Mouse (Mus musculus): ENCODE results near the gene Nkapl. TPM values are rescaled to one million over a fixed set of nuclear protein-coding genes. Genes with fewer than 3 reads are reported as not detected.

Nkapl gene
- polyA plus RNA-seq, 1 experiment from 2014 or later, result 3.3 TPM

- ATAC-seq (ENCODE audit: low FRiP score), result no peak
- 66% methylated on average over 6 of the region's 6 CpGs for WGBS
- no peak overlapping the region for H3K4me2 ChIP-seq
Measured at GRCm38 (mm10) chr13:21418865-21419264, 49.4 kb downstream of the Nkapl start.

DNA sequence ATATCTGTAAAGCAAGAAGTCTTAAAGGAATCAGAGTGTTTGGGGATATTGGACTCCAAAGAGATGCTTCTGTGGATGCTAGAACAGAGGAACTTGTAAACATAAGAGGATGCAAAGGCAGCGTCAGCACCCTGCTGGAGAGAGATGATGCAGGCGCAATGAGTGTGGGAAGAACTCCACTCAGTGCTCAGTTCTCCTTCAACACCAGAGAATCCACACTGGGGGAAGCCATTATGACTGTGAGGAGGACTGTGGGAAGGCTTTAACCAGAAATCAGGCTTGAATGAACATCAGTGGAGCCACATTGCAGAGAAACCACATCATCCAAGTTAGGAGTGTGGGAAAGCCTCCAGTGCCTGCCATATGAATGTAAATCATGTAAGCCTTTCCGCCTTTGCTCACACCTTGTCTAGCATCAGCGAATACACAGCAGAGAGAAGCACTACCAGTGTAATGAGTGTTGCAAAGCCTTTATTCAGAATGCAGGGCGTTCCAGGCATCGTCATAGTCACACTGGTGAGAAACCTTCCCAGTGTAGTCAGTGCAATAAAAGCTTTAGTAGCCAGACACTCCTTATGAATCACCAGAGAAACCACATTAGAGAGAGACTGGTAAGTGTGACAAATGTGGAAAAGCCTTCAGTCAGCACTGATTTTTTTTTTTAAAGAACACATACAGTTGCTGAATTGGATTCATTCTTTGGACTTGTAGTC is 50.9 kb downstream of the Nkapl start:
- H3K4me3 ChIP-seq (replicated peaks), result no peak overlapping the region
- no peak overlapping the region for H3K27ac ChIP-seq
- H3K9me3 ChIP-seq, result no peaks in the 10 kb centered on the region
- no peak for ATAC-seq (ENCODE audit: low FRiP score)
- no peak overlapping the region for H3K9ac ChIP-seq
- WGBS, result 91% methylated on average over 6 of the region's 6 CpGs
- no peaks in the 10 kb centered on the region for H3K36me3 ChIP-seq (replicated peaks)
- H3K27me3 ChIP-seq, result no peaks in the 10 kb centered on the region
- H3K4me2 ChIP-seq, result no peak overlapping the region
- H3K4me1 ChIP-seq, result no peaks in the 10 kb centered on the region; the same call in 1 of the 2 replicates

More at GRCm38 (mm10) chr13:21418865-21419264, 49.4 kb downstream of the Nkapl start:
- H3K27ac ChIP-seq, result no peak overlapping the region
- H3K4me1 ChIP-seq, result no peaks in the 10 kb centered on the region; the same call in 1 of the 2 replicates
- no peak overlapping the region for H3K9ac ChIP-seq
- H3K4me3 ChIP-seq (replicated peaks), result no peak overlapping the region
- H3K36me3 ChIP-seq (replicated peaks), result no peaks in the 10 kb centered on the region
- no peaks in the 10 kb centered on the region for H3K9me3 ChIP-seq
- no peaks in the 10 kb centered on the region for H3K27me3 ChIP-seq

MicroRNA genes within 50 kb of the gene (microRNA counts, 519-probe panel; counts per million panel counts)
- microRNA mmu-miR-1896, result 3,827 counts per million, percentile 42 among the panel's probes with 10 or more counts

Small RNA genes lying within 50 kb of the gene (microRNA-seq; reads per million reads assigned to microRNA genes)
- gene Mir1896, result not detected

Other genes with a start within 250 kb of the Nkapl start
- gene Gpx5, start 175.8 kb downstream of the Nkapl start, polyA plus RNA-seq (2016; fragmentation: Nextera tagmentation; extraction: Ambion mirVana), result not detected in 2 replicates
- gene Gpx6, start 156.4 kb downstream of the Nkapl start, polyA plus RNA-seq (2016; fragmentation: Nextera tagmentation; extraction: Ambion mirVana), result not detected in 2 replicates
- not detected in 2 replicates for gene Olfr1367, start 121.6 kb downstream of the Nkapl start, polyA plus RNA-seq (2016; fragmentation: Nextera tagmentation; extraction: Ambion mirVana)
- 20.1 and 20.2 TPM in 2 replicates for gene Zscan12, start 105.7 kb downstream of the Nkapl start, polyA plus RNA-seq (2016; fragmentation: Nextera tagmentation; extraction: Ambion mirVana)
- 96.5 and 97.3 TPM in 2 replicates for gene Zkscan3, start 65.8 kb downstream of the Nkapl start, polyA plus RNA-seq (2016; fragmentation: Nextera tagmentation; extraction: Ambion mirVana)
- 5.6 and 6.2 TPM in 2 replicates for gene Pgbd1, start 27.5 kb downstream of the Nkapl start, polyA plus RNA-seq (2016; fragmentation: Nextera tagmentation; extraction: Ambion mirVana)
- gene Zscan26, start 14.8 kb downstream of the Nkapl start, polyA plus RNA-seq (2016; fragmentation: Nextera tagmentation; extraction: Ambion mirVana), result 20.9 and 21.3 TPM in 2 replicates
- gene Zkscan4, start 10.4 kb upstream of the Nkapl start, polyA plus RNA-seq (2016; fragmentation: Nextera tagmentation; extraction: Ambion mirVana), result 6.3 and 6.4 TPM in 2 replicates
- gene Gm10065, start 10.9 kb upstream of the Nkapl start, polyA plus RNA-seq (2016; fragmentation: Nextera tagmentation; extraction: Ambion mirVana), result not detected in 2 replicates
- 0.17 and 0.54 TPM in 2 replicates for gene AK157302, start 26.7 kb upstream of the Nkapl start, polyA plus RNA-seq (2016; fragmentation: Nextera tagmentation; extraction: Ambion mirVana)
- 2.4 and 2.5 TPM in 2 replicates for gene Gm11273, start 32.9 kb upstream of the Nkapl start, polyA plus RNA-seq (2016; fragmentation: Nextera tagmentation; extraction: Ambion mirVana)
- gene Zkscan8, start 62.6 kb upstream of the Nkapl start, polyA plus RNA-seq (2016; fragmentation: Nextera tagmentation; extraction: Ambion mirVana), result 8.9 and 10.1 TPM in 2 replicates
- 0.17 and 0.22 TPM in 2 replicates for gene Olfr1366, start 74.3 kb upstream of the Nkapl start, polyA plus RNA-seq (2016; fragmentation: Nextera tagmentation; extraction: Ambion mirVana)
- gene Olfr1535, start 91.4 kb upstream of the Nkapl start, polyA plus RNA-seq (2016; fragmentation: Nextera tagmentation; extraction: Ambion mirVana), result not detected in 2 replicates
- gene Olfr1364, start 113.2 kb upstream of the Nkapl start, polyA plus RNA-seq (2016; fragmentation: Nextera tagmentation; extraction: Ambion mirVana), result not detected in 2 replicates
- gene Olfr1362, start 145.5 kb upstream of the Nkapl start, polyA plus RNA-seq (2016; fragmentation: Nextera tagmentation; extraction: Ambion mirVana), result not detected in 2 replicates
- not detected in 2 replicates for gene Olfr11, start 174.0 kb upstream of the Nkapl start, polyA plus RNA-seq (2016; fragmentation: Nextera tagmentation; extraction: Ambion mirVana)
- gene Olfr1361, start 194.9 kb upstream of the Nkapl start, polyA plus RNA-seq (2016; fragmentation: Nextera tagmentation; extraction: Ambion mirVana), result not detected in 2 replicates
- not detected in 2 replicates for gene Olfr1360, start 208.9 kb upstream of the Nkapl start, polyA plus RNA-seq (2016; fragmentation: Nextera tagmentation; extraction: Ambion mirVana)
- gene Olfr1359, start 229.6 kb upstream of the Nkapl start, polyA plus RNA-seq (2016; fragmentation: Nextera tagmentation; extraction: Ambion mirVana), result not detected in 2 replicates
- gene Hist1h2bl, start 247.6 kb upstream of the Nkapl start, polyA plus RNA-seq (2016; fragmentation: Nextera tagmentation; extraction: Ambion mirVana), result 4.8 TPM in 1 of 2 replicates, not detected in the other
- 18.4 and 22.2 TPM in 2 replicates for gene Hist1h2ai, start 247.9 kb upstream of the Nkapl start, polyA plus RNA-seq (2016; fragmentation: Nextera tagmentation; extraction: Ambion mirVana)
- 13.8 and 14.8 TPM in 2 replicates for gene Hist1h3h, start 249.2 kb upstream of the Nkapl start, polyA plus RNA-seq (2016; fragmentation: Nextera tagmentation; extraction: Ambion mirVana)

Data from forebrain, embryonic 12.5 days (tissue).